ENCODE assay signal across 17 mouse cellular contexts in genomic region chr13:102818287-102818686, GRCm38 (mm10).
"Had no signal": no experiment of that assay in that cellular context is flagged by ENCODE, and none has a peak within 500 bp of the region (broad histone marks: within the 10 kb centered on the region; RNA-seq: fewer than 3 reads in every experiment).

No protein-coding gene starts in this region.

- H3K27me3 ChIP-seq: neural tube, embryonic 12.5 days; neural tube, embryonic 13.5 days; neural tube, embryonic 15.5 days; stomach, embryonic 15.5 days had no signal

- H3K4me3 ChIP-seq: neural tube, embryonic 12.5 days; neural tube, embryonic 13.5 days; neural tube, embryonic 15.5 days; stomach, embryonic 15.5 days had no signal

- H3K4me1 ChIP-seq: neural tube, embryonic 12.5 days; stomach, embryonic 15.5 days had no signal

- DNase-seq: retina, postnatal 1 day; right cerebral cortex, adult 18-20 months; right cerebral cortex, postnatal 14 days; right cerebral cortex, postnatal 25 days; right cerebral cortex, postnatal 4 days; spleen, adult 18-20 months; thymus, adult 18-20 months; thymus, adult 2 months; thymus, postnatal 14 days; thymus, postnatal 25 days; thymus, postnatal 36 days; thymus, postnatal 4 days had no signal

- H3K9me3 ChIP-seq: neural tube, embryonic 12.5 days; neural tube, embryonic 13.5 days; neural tube, embryonic 15.5 days; stomach, embryonic 15.5 days had no signal

- H3K9ac ChIP-seq: neural tube, embryonic 12.5 days; neural tube, embryonic 13.5 days; neural tube, embryonic 15.5 days; stomach, embryonic 15.5 days had no signal

- H3K27ac ChIP-seq: neural tube, embryonic 12.5 days; neural tube, embryonic 13.5 days; neural tube, embryonic 15.5 days; stomach, embryonic 15.5 days; stomach, postnatal 0 days had no signal

- H3K36me3 ChIP-seq: neural tube, embryonic 12.5 days; neural tube, embryonic 13.5 days; neural tube, embryonic 15.5 days; stomach, embryonic 15.5 days had no signal
